Mouse (Mus musculus): ENCODE results near the gene Tspan33. TPM values are rescaled to one million over a fixed set of nuclear protein-coding genes. Genes with fewer than 3 reads are reported as not detected.

Gene Tspan33
- polyA plus RNA-seq, 1 experiment from 2014 or later = 7.2 TPM

DNA sequence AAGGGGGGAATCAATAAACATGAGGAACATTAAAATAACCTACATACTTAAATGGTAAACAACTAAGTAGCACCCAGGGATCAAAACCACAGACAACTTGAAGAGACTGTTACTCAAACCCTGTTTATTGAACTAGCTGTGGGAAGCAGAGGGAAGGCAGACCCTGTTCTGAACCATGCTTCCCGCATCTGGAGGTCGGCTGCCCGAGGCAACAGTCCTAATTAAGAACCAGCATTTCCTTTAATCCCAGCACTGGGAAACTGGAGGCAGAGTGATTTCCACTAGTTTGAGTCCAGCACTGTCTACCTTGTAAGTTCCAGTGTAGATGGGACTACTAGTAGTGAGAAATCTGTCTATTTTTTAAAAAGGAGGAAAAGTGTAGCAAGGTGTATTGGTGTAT is 17.3 kb downstream of the Tspan33 start:
- Histone ChIP-seq H3K4me2 (ENCODE audit: low read depth, low read length) (no peak overlapping the region), H3K9ac (replicated peaks; ENCODE audit: low read depth, low read length) (no peak overlapping the region), H3K4me1 (ENCODE audit: control insufficient read depth, insufficient read depth, low read length) (no peaks in the 10 kb centered on the region), H3K27ac (ENCODE audit: low read depth, low read length) (no peak overlapping the region), H3K27me3 (ENCODE audit: control insufficient read depth, insufficient read depth, low read length) (no peaks in the 10 kb centered on the region), H3K4me3 (ENCODE audit: low read depth, low read length) (no peak overlapping the region), H3K36me3 (ENCODE audit: control insufficient read depth, insufficient read depth, low read length) (no peaks in the 10 kb centered on the region), H3K9me3 (ENCODE audit: control insufficient read depth, low read length) (no peaks in the 10 kb centered on the region)
- ATAC-seq (ENCODE audit: low read depth) = no peak
- 54% methylated on average over 3 of the region's 3 CpGs for WGBS

DNA sequence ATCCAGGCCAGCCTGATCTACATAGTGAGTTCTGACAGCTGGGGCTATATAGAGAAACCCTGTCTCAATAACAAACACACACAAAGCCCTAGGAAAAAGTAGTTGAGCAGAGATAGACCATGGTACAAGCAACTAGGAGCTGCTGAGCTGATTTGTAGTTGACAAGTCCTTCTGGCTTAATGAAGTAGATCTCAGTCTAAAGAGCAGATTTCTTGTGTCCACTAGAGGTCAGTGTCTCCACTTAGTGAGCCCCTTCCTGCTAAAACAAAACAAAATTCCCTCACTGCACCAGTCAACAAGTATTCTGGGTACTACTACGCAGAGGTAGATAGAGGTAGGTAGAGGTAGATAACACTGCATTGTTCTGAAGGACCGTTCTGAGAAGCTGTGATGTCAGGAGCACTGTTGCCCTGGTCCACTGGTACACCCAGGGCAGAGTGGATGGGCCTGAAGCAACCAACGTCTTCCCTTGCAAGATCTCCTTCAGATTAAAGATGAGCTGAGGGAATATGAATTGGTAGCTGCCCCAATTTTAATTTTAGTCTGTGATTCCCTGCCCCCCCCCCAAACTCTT is 18.1 kb downstream of the Tspan33 start:
- no peak for ATAC-seq (ENCODE audit: low read depth)
- H3K4me3 ChIP-seq (ENCODE audit: low read depth, low read length) = no peak overlapping the region
- 49% methylated on average over 3 of the region's 3 CpGs for WGBS
- H3K27me3 ChIP-seq (ENCODE audit: control insufficient read depth, insufficient read depth, low read length) = no peaks in the 10 kb centered on the region
- no peaks in the 10 kb centered on the region for H3K4me1 ChIP-seq (ENCODE audit: control insufficient read depth, insufficient read depth, low read length)
- H3K27ac ChIP-seq (ENCODE audit: low read depth, low read length) = no peak overlapping the region
- H3K36me3 ChIP-seq (ENCODE audit: control insufficient read depth, insufficient read depth, low read length) = no peaks in the 10 kb centered on the region
- H3K4me2 ChIP-seq (ENCODE audit: low read depth, low read length) = no peak overlapping the region
- H3K9me3 ChIP-seq (ENCODE audit: control insufficient read depth, low read length) = no peaks in the 10 kb centered on the region
- no peak overlapping the region for H3K9ac ChIP-seq (replicated peaks; ENCODE audit: low read depth, low read length)

DNA sequence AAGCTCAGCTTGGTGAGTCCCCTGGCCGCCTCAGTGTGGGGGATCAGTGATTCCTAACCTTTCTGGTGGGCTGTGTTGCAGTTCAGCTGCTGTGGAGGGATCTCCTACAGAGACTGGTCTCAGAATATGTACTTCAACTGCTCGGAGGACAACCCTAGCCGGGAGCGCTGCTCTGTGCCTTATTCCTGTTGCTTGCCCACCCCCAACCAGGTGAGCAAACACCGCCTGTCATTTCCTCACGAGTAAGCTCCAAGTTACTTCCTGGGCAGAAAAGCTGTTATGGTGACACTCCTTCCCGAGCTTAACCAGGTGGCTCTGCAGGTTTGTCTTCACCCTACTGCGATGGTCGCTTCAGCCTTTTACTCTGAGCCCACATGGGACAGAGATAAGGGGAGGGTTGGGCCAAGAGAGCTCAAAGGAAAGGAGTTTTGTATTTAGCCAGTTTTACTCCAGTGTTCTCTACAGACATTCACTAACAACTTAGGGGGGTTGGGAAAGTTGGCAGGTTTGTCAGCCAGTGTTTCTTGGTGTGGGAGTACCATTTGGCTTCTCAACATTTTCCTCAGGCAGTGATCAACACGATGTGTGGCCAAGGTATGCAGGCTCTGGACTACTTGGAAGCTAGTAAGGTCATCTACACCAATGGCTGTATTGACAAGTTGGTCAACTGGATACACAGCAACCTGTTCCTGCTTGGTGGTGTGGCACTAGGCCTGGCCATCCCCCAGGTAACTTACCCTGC is 22.8 kb downstream of the Tspan33 start:
- Histone ChIP-seq H3K27me3 (ENCODE audit: control insufficient read depth, insufficient read depth, low read length) (no peaks in the 10 kb centered on the region), H3K4me2 (ENCODE audit: low read depth, low read length) (no peak overlapping the region), H3K9me3 (ENCODE audit: control insufficient read depth, low read length) (no peaks in the 10 kb centered on the region), H3K36me3 (ENCODE audit: control insufficient read depth, insufficient read depth, low read length) (no peaks in the 10 kb centered on the region), H3K9ac (replicated peaks; ENCODE audit: low read depth, low read length) (no peak overlapping the region), H3K27ac (ENCODE audit: low read depth, low read length) (no peak overlapping the region), H3K4me3 (ENCODE audit: low read depth, low read length) (no peak overlapping the region), H3K4me1 (ENCODE audit: control insufficient read depth, insufficient read depth, low read length) (peaks cover 10% of the 10 kb centered on the region; the same call in 1 of the 2 replicates)
- no peak for ATAC-seq (ENCODE audit: low read depth)
- WGBS = 85% methylated on average over 10 of the region's 10 CpGs

DNA sequence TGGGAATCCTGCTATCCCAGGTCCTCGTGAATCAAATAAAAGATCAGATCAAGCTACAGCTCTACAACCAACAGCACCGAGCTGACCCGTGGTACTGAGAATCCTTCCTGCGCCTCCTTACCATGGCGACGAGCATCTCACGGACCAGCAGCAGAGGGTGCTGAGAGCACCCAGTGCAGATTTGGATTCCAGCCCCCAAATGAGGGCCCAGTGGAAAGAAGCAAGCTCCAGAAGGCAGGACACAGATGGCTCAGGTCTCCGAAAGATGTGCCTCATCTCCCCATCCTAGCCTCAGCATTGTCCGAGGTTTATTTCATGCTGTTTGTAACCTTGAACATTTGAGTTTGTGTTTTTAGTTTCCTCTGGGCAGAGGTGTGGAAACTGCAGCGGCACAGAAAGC is 23.5 kb downstream of the Tspan33 start:
- Histone ChIP-seq H3K4me3 (ENCODE audit: low read depth, low read length) (no peak overlapping the region), H3K27ac (ENCODE audit: low read depth, low read length) (no peak overlapping the region), H3K4me2 (ENCODE audit: low read depth, low read length) (peak overlapping the region; percentile 21; the same call in 1 of the 2 replicates), H3K9me3 (ENCODE audit: control insufficient read depth, low read length) (no peaks in the 10 kb centered on the region), H3K9ac (replicated peaks; ENCODE audit: low read depth, low read length) (no peak overlapping the region), H3K27me3 (ENCODE audit: control insufficient read depth, insufficient read depth, low read length) (no peaks in the 10 kb centered on the region), H3K36me3 (ENCODE audit: control insufficient read depth, insufficient read depth, low read length) (no peaks in the 10 kb centered on the region), H3K4me1 (ENCODE audit: control insufficient read depth, insufficient read depth, low read length) (peaks cover 10% of the 10 kb centered on the region; the same call in 1 of the 2 replicates)
- ATAC-seq (ENCODE audit: low read depth) = 0 out of 2 replicates have a peak, but pooled peaks have one; percentile 2
- WGBS = 65% methylated on average over 10 of the region's 10 CpGs

DNA sequence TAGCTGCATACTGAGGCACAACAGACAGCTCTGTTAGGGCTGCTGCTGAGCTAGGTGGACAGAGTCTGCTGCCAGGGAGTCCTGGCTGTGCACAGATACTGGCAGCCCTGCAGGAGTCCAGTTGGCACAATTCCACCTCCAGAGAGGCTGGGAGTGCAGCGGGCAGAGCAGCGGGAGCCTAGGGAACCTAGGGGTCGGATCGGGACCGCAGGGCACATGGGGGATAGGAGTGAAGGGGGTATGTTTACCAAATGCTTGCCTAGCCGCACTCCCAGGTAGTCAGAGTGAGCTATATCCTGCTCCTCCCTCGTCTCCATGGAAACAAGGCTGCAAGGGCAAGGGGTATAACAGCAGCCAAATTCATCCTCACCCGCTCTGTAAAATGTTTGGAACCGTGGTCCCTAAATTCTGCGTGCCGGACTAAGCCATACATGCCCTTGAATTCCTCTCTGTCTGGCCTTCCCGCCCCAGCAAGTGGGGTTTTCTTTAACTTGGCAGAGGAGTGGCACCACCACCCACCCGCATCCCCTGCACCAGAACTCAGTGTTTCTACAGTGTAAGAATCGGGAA is 24.0 kb downstream of the Tspan33 start:
- ATAC-seq (ENCODE audit: low read depth) = peak; percentile 78
- Histone ChIP-seq H3K4me2 (ENCODE audit: low read depth, low read length) (peak overlapping the region; percentile 21; the same call in 1 of the 2 replicates), H3K36me3 (ENCODE audit: control insufficient read depth, insufficient read depth, low read length) (no peaks in the 10 kb centered on the region), H3K9me3 (ENCODE audit: control insufficient read depth, low read length) (no peaks in the 10 kb centered on the region), H3K27ac (ENCODE audit: low read depth, low read length) (no peak overlapping the region), H3K9ac (replicated peaks; ENCODE audit: low read depth, low read length) (no peak overlapping the region), H3K4me3 (ENCODE audit: low read depth, low read length) (no peak overlapping the region), H3K27me3 (ENCODE audit: control insufficient read depth, insufficient read depth, low read length) (no peaks in the 10 kb centered on the region), H3K4me1 (ENCODE audit: control insufficient read depth, insufficient read depth, low read length) (peaks cover 10% of the 10 kb centered on the region; the same call in 1 of the 2 replicates)
- 18% methylated on average over 14 of the region's 14 CpGs for WGBS

DNA sequence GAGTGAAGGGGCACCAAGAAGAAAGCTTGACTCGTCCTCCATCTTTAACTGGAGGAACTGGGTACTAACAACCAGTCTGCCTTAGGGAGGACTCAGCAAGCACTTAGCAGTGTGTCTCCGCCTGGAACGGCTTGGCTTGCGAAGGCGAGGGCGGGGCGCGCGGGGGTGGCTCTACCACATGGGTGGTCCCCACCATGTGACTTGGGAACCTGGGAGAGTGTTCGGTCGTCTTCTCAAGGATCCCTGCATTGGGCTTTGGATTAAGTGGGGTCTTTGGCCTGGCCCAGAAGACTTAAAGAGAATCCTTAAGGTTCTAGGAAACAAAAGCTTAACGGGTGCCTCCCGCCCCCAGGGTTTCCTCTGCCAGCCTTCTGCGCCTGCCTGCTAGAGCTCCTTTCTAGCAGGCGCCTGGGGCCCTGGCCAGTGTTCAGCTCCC is 24.9 kb downstream of the Tspan33 start:
- Histone ChIP-seq H3K9ac (replicated peaks; ENCODE audit: low read depth, low read length) (peak overlapping the region; percentile 18; the same call in 1 of the 2 replicates), H3K27me3 (ENCODE audit: control insufficient read depth, insufficient read depth, low read length) (no peaks in the 10 kb centered on the region), H3K4me1 (ENCODE audit: control insufficient read depth, insufficient read depth, low read length) (peaks cover 10% of the 10 kb centered on the region; the same call in 1 of the 2 replicates), H3K27ac (ENCODE audit: low read depth, low read length) (no peak overlapping the region), H3K4me3 (ENCODE audit: low read depth, low read length) (peak overlapping the region; percentile 28), H3K36me3 (ENCODE audit: control insufficient read depth, insufficient read depth, low read length) (no peaks in the 10 kb centered on the region), H3K4me2 (ENCODE audit: low read depth, low read length) (peak overlapping the region; percentile 54), H3K9me3 (ENCODE audit: control insufficient read depth, low read length) (no peaks in the 10 kb centered on the region)
- ATAC-seq (ENCODE audit: low read depth) = peak; percentile 84
- WGBS = 2% methylated on average over 15 of the region's 15 CpGs

DNA sequence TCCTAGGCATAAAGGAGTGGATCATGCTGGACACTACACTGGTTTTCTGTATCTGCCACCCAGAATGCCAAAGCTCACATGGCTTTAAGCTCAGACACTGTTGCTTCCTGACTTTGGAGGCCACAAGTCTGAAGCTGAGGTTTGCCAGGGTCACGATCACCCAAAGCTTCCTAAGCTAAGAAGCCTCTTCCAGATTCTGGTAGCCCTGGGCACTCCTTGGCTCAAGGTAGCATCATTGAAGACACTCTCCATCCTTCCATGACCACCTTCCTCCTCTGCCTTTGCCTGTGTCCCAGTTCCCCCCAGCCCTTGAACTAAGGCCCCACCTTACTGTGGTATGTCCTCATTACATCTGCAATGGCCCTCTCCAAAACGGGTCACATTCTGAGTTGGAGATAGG is 27.9 kb downstream of the Tspan33 start:
- Histone ChIP-seq H3K4me2 (ENCODE audit: low read depth, low read length) (no peak overlapping the region), H3K36me3 (ENCODE audit: control insufficient read depth, insufficient read depth, low read length) (no peaks in the 10 kb centered on the region), H3K4me3 (ENCODE audit: low read depth, low read length) (no peak overlapping the region), H3K27me3 (ENCODE audit: control insufficient read depth, insufficient read depth, low read length) (no peaks in the 10 kb centered on the region), H3K9me3 (ENCODE audit: control insufficient read depth, low read length) (no peaks in the 10 kb centered on the region), H3K4me1 (ENCODE audit: control insufficient read depth, insufficient read depth, low read length) (peaks cover 10% of the 10 kb centered on the region; the same call in 1 of the 2 replicates), H3K27ac (ENCODE audit: low read depth, low read length) (no peak overlapping the region), H3K9ac (replicated peaks; ENCODE audit: low read depth, low read length) (no peak overlapping the region)
- no peak for ATAC-seq (ENCODE audit: low read depth)
- 78% methylated on average over 2 of the region's 2 CpGs for WGBS

DNA sequence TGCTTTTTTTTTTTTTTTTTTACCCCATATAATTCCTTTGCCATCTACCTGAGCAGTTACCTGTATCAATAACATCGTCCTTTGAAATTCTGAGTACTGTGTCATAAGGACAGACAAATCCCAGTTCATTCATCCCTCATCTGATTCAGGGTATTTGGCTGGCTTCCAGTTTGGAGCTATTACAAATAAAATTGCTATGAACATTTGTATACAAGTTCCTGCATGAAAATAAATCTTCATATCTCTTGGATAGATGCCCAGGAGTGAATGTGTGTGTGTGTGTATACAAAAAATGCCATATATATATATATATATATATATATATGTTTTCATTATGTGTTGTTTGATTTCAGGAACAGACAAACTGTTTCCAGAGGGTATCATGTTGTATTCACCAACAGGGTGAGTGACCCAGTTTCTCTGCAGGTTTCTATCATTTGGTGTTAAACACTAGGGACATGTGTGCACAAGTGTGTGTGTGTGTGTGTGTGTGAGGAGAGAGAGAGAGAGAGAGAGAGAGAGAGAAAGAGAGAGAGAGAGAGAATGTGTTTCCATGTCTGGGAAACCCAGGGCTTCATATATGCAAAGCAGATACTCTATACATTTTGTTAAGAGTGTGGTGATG is 32.7 kb downstream of the Tspan33 start:
- H3K4me1 ChIP-seq (ENCODE audit: control insufficient read depth, insufficient read depth, low read length) = no peaks in the 10 kb centered on the region
- no peak overlapping the region for H3K4me2 ChIP-seq (ENCODE audit: low read depth, low read length)
- ATAC-seq (ENCODE audit: low read depth) = no peak
- H3K9ac ChIP-seq (replicated peaks; ENCODE audit: low read depth, low read length) = no peak overlapping the region
- H3K36me3 ChIP-seq (ENCODE audit: control insufficient read depth, insufficient read depth, low read length) = no peaks in the 10 kb centered on the region
- H3K27ac ChIP-seq (ENCODE audit: low read depth, low read length) = no peak overlapping the region
- no peak overlapping the region for H3K4me3 ChIP-seq (ENCODE audit: low read depth, low read length)
- WGBS = 79% methylated on average over 1 of the region's 1 CpGs
- no peaks in the 10 kb centered on the region for H3K9me3 ChIP-seq (ENCODE audit: control insufficient read depth, low read length)
- H3K27me3 ChIP-seq (ENCODE audit: control insufficient read depth, insufficient read depth, low read length) = no peaks in the 10 kb centered on the region

DNA sequence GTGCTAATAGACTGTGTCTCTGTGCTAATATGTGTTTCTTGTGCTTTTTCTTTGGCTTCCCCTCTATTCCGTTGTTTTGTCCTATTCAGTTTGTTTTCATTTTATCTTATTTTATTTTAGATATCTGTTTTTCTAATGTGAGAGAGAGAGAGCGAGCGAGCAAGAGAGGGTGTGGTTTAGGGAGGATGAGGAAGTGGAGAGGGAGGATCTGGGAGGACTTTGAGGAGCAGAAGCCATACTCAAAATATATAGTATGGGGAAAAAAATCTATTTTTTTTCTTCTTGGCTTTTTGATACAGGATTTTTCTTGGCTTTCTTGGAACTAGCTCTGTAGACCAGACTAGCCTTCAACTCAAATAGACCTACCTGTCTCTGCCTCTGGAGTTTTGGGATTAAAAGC is 34.0 kb downstream of the Tspan33 start:
- no peaks in the 10 kb centered on the region for H3K36me3 ChIP-seq (ENCODE audit: control insufficient read depth, insufficient read depth, low read length)
- no peak for ATAC-seq (ENCODE audit: low read depth)
- H3K9ac ChIP-seq (replicated peaks; ENCODE audit: low read depth, low read length) = no peak overlapping the region
- no peaks in the 10 kb centered on the region for H3K9me3 ChIP-seq (ENCODE audit: control insufficient read depth, low read length)
- H3K27me3 ChIP-seq (ENCODE audit: control insufficient read depth, insufficient read depth, low read length) = no peaks in the 10 kb centered on the region
- no peak overlapping the region for H3K27ac ChIP-seq (ENCODE audit: low read depth, low read length)
- H3K4me1 ChIP-seq (ENCODE audit: control insufficient read depth, insufficient read depth, low read length) = no peaks in the 10 kb centered on the region
- no peak overlapping the region for H3K4me2 ChIP-seq (ENCODE audit: low read depth, low read length)
- no peak overlapping the region for H3K4me3 ChIP-seq (ENCODE audit: low read depth, low read length)
- 90% methylated on average over 3 of the region's 3 CpGs for WGBS

Data from neural tube, embryonic 14.5 days (tissue).